Mouse (Mus musculus) kidney, adult 18-20 months (tissue): ENCODE results near the gene Celf2.

Experiments
- DNase-seq: peaks from one replicate; pipeline ENCODE4 v3.0.0; 2021

The Celf2 gene

DNA sequence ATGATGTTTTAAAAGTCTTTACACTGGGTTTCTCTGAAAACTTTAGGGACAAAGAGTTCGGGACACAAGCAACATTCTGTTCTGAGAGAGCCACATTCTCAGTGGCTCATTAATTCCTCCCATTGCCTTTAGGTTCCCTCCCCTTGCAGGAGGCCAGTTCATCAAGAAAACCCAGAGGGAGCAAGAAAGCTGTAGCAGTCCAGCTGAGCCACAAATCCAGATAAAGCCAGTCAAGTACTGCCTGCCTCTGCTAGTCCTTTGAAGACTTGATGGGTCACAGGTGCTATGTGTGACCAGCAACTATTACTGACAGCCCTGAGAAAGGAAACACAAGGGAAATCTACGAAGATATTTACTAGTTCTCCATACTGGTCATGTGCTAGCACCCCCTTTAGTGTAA is 681.8 kb downstream of the Celf2 start:
- DNase-seq, result peak; percentile 9

DNA sequence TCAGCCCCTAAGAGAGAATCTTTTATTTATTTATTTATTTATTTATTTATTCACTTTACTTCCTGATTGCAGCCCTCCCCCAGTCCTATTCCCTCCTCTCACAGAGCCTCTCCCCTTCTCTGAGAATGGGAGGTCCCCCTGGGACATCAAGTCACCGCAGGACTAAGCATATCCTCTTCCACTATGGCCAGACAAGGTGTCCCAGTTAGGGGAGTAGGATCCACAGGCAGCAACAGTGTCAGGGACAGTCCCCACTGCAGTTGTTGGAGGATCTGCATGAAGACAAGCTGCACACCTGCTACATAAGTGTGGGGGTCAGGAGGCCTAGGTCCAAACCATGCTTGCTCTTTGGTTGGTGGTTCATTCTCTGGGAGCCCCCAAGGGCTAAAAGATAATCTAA is 686.3 kb downstream of the Celf2 start:
- DNase-seq, result no peak

DNA sequence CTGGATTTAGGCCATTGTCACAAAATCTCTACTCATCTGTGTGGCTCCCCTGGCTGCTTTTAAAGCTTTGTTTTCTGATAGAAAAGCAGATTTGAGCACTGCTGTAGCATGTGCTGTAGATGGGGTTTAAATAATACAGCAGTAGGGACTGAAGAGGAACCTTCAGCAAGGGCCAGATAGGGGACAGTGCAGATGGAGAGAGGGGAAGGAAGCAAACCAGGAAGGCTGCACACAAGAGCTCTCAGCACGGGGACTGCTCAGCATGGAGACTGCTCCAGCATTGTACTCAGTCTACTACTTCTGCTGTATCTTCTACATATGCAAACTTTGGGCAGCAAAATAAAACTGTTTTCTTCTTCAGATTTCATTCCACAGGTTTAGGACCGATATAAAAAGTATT is 687.8 kb downstream of the Celf2 start:
- no peak for DNase-seq

DNA sequence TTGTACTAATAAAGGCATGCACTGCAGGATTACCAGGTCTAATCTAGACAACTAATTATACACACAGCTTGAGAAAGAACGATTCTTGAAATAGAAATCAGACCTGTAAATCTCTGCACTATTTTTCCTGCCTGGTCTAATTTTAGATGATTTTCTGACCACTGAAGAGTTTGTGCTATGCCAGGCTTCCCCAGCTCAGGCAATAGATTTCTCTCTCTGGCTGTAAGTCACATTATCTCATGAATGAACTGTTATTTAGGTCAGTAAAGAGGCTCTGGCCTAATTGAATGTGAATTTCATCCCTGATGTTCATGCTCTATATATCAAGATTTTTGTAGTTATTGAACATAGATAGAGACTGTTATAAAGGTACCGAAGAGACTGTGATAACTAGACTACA is 694.1 kb downstream of the Celf2 start:
- DNase-seq, result no peak

DNA sequence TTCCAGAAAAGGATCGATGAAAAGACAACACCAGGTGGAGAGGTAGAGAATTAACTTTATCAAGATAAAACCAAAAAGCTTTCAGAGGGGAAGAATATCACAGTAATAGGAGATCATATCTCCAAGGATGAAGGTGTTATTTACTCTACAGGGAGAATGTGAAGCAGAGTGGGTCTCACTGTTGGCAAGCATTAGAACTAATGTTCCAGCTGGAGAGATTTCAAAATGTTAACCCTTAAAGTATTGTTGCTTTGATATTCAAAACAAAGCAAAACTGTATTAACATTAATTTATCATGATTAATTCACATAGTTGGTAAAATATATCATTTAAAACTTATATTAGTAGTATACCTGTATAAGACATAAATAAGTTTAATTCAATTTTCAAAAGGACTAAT is 700.6 kb downstream of the Celf2 start:
- no peak for DNase-seq

DNA sequence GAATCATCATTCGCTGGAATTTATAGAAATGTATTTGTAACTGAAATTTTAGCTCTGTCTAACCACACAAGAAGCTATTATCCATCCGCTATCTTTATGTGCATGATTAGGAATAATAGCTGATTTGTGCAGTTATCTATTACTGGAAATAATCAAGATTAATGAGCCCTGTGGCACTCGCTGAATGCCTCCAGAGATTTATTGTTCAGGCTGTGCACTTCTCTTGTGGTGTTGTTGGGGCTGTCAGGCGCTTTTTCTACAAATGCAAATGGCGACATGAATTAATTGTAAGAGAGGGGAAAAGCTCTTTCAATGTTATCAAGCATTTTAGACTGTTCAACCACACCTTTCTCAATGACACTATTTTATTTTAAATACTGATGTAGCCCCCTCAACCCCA is 712.6 kb downstream of the Celf2 start:
- DNase-seq, result no peak

DNA sequence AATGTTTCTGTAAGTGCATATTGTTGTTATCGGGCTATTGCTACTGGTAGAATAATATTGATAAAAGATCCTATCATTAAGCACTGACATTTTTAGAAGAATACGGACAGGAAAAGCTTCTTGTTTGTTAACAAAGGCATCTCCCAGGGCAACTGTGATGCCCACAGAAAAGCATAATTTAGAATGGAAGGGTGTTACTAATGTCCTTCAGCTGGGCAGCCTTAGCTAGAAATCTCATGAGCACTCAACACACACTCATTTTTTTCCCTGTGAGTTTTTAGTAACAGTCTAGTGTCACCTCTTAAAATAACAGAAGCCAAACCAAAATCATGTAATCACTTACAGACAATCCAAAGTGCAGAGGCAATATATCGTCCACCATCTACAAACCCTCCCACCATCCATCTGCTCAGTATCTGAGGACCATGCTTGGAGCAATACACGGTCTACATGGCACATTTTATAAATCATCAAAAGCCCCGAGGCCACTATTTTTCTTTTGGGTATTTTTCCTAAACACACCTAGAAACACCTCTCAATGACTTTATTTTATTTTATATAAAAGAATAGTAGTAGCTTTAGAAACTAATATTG is 713.3 kb downstream of the Celf2 start:
- no peak for DNase-seq

DNA sequence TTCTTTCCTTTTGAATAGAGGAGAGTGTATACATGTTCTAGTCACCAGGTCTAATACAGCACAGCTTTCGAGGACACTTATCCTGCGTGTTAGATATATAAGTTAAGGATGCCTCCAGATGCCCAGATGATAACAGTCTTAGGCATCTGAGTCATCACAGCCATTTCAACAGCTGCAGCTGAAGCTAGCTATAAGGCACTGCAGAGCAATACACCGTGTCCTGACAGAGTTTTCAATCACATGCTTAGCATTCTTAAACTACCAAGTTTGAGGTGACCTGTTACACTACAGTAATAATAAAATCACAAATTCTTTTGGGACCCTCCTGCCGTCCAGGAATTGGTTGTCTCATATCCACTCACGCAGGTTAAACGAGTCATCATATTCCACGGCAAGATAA is 714.5 kb downstream of the Celf2 start:
- DNase-seq, result no peak

DNA sequence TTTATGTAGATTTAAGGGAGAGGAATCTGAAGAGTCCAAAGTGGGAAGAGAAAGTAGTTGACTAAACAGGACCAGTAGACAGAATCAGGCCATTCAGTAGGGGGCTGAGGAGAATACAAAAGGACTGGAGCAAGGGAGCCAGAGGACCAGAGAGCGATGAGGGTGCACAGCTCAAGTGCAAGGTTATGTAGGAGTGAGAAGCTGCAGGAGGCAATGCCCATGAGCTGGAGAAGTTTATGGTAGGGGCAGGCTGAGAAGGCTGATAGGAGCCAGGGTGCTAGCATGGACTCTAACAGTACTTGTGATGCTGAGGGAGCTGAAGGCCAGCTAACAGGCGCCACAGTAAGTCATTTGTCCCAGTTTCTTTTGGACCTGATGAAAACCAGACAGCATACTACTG is 718.5 kb downstream of the Celf2 start:
- no peak for DNase-seq

DNA sequence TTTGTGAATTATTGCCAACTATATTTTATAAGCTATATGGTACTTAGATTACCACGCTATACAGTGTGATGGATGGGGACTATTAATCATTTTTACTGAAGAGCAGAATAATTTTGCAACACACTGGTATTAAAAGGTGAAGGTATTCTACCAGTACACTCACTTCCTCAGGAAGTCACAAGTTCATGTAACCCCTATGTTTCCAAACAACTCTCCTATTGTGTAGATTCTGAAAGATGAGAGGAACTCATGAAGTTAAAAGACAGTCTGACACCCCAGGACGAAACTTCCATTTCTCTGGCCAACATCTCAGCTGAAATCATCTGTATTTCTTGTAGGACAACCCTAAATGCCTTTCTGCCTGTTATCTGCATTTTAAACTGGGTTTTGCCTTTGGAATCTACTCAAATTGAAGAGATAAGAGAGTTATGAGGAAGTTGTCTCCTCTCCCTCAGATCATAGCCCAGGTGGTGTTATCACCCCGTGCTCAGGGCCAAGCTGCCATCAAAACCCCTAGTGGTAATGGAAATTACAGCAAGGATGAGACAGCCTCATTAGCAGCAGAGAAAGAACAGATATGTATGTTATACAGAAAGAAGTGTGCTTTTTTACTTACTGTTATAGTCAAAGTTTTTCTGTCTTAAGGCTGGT is 722.7 kb downstream of the Celf2 start:
- no peak for DNase-seq

DNA sequence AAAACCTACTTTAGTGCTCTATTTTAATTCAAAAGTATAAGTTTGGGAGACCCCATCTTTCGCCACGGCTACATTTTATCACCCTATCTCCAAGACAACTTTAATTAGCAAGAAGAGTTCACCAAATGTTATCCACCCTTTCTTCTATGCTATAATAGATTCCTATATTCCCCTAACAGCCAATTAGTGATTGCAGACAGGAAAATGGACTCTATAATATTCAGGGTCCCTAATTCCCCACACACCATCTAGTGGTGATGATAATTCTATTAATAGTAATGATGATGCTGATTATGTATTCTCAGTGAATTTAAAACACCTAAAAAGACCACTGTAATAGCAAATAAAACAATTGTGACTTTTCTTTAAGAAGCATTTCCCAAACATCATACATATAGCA is 739.1 kb downstream of the Celf2 start:
- DNase-seq, result no peak

DNA sequence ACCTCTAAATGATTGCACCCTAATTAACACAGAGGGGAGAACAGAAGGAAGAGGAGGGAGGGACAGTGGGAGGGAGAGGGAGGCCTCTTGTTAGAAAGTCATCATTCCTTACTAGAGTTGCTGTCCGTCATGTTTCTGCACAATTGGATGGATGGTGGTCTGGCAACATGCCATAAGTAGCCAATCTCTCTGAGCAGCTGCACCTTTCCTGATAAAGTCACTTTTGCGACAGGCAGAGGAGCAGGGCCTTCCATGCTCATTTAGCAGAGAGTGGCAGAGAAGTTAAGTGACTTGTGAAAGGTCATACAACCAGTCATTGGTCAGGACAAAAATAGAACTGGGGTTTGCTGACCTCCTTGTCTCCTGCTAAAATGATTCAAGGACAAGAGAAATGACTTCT is 747.0 kb downstream of the Celf2 start:
- DNase-seq, result no peak

DNA sequence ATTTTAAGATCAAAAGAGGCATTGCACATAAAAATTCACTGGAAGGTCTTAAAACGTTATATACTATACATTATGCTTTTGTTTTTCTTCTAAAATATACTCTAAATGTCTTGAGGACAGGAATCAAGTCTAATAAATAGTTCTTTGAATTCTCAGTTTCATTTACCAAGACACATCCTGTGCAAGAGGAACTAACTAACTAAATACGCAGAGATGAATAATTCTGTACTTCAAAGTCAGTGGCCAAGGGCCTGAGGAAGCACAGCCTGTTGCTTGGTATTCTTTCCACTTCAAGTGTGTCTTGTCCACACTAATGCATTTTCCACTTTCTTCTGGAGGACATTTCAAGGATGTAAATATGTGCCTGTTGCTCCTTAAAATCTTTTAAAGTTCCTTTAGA is 766.2 kb downstream of the Celf2 start:
- no peak for DNase-seq

DNA sequence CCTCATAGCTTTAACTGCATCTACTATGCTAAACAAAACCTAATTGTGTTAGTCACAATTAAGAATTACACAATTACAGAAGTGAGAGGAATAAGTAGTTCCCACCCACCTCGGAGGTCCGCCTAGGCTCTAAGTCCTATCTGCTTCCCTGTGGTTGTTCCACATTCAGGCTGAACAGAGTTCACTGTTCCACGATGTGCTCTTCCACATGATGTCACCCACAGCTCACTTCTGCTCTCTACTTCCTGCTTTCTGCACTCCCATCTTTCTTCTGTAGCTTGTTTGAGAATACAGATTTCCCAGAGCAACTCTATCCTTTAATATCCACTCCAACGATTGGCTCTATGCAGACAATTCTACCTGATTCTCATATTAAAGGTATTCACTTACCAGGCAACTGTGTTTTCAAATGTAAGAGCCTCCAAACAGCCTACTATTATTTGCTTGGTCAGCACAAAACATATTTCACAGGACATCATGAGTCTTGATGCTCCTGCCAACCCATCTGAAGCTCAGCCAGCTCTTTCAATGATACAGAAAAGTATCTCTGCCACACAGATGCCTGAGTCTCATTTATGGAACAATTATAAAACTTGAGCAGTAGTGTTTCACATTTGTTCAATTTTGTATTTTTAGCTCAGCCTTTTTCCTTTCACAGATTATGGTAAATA is 769.2 kb downstream of the Celf2 start:
- DNase-seq, result no peak

DNA sequence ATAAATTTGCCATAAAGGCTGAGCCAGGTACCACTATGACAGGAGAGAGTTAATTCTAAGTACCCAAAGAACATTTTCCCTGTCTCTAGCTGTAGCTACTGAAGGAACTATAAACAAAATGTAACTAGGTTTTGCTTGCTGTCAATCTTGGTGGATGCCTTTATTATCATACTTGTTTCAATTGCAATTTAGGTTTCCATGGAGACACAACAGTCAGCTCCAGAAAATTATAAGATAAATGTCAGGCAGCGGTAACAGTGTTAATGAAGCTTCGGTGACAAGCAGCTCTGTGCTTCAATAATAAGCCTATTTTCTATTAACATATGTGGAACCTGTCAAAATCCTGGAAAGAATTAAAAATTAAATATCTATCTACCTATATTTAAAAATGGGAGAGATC is 777.3 kb downstream of the Celf2 start:
- no peak for DNase-seq

DNA sequence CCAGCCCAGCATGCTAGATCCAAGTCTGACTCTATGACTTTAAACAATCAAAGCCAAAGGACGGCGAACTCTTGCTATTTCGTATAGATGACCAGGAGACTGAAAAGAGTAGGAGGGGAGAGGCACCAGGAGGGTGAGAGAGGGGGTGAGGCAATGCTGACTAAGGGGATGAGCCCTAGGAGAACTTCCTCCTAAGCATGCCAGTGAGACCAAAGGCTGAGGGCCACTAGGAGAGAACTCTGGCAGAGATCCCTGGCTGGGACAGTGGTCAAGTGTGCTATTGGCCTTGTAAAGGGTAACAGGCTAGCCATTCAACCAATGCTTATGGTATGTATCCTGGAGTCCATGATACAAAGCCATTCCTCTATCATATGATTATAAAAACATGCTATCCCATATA is 778.5 kb downstream of the Celf2 start:
- DNase-seq, result no peak

DNA sequence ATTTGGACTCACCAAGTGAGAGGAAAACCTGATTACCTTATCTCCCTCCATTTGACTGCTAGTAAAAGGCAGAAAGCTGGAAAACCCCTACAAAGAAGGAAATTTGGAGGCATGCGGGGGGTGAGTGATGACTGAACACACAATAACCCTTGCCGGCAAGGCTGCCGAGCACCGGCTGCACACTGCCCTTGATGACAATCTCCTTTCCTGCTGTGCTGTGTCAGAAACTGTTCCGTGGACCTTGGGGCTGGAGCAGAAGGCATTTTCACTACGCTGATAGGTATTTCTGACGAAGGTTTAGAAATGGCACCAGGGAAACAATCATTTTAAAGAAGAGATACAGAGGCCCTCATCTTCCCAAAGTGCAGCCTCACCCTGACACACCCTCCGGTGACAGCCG is 779.4 kb downstream of the Celf2 start:
- DNase-seq, result no peak

DNA sequence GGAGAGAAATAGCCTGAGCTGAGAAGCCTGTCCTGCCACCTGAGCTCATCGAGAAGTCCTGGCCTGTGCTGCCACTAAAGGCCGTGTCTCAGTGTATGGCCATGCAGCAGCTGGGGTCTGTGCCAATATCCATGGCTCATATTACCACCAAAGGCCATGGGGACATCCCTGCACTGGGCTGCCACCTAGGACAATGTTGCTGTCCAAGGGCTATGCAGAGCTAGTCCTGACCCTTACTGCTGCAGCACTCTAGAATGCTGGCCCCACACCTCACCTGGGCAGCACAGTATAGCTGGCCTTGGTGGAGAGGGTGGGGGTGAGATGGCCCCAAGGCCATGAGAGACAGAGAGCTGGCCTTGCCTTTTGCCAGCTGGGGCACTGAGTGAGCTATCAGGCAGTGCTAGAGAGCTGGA is 780.5 kb downstream of the Celf2 start:
- DNase-seq, result no peak

DNA sequence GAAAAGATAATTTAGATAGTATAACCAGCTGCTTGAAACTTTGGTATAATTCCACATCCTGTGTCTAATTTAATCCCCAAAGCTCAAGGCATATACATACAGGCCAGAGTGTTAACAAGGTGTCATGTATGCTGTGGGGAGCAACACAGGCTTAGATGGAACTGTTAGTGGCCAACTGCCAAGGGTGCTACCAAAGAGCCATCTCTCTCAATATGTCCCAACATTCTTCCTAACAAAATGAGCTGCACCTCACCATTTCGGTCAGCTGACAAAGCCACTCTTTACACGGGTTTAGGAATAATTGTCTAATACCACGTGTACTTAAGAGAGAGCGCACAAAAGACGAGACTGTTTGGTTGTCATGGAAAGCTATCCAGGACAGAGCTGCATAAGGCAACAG is 782.0 kb downstream of the Celf2 start:
- no peak for DNase-seq

DNA sequence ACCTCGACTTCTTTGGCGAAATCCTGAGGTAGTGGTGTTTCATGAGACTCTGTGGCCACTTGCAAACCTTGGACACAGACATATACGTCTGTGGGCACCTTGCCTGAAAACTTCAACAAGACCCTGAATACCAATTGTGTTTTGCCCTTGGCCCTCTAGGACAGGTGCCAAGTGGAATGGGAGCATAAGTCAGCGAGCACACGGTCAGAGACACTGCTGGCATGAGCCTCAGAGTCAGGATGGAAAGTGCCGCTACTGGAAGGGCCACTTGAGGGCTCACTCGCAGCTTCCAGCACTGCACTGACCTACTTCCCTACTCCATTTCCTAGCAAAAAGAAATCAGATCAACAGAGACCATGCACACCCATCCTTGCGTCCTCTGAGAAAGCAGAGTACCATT is 783.3 kb downstream of the Celf2 start:
- no peak for DNase-seq

DNA sequence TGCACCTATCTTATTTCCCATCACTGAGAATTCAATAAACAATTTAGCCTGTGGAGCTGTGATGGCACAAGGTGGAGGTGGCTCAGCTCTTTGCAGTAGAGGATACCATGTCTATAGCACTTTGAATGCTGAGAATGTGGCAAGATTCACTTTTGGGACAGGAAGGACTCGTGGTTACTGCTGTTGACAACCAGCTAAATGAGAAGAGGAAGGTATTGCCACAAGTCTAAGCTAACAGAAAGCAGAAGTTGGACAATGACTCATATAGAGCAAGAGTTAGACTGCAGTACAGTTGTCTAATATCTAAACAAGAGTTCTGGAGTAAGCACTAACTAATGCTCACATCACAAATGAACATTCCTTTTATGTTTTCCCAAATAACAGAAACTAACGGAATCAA is 785.8 kb downstream of the Celf2 start:
- DNase-seq, result no peak

DNA sequence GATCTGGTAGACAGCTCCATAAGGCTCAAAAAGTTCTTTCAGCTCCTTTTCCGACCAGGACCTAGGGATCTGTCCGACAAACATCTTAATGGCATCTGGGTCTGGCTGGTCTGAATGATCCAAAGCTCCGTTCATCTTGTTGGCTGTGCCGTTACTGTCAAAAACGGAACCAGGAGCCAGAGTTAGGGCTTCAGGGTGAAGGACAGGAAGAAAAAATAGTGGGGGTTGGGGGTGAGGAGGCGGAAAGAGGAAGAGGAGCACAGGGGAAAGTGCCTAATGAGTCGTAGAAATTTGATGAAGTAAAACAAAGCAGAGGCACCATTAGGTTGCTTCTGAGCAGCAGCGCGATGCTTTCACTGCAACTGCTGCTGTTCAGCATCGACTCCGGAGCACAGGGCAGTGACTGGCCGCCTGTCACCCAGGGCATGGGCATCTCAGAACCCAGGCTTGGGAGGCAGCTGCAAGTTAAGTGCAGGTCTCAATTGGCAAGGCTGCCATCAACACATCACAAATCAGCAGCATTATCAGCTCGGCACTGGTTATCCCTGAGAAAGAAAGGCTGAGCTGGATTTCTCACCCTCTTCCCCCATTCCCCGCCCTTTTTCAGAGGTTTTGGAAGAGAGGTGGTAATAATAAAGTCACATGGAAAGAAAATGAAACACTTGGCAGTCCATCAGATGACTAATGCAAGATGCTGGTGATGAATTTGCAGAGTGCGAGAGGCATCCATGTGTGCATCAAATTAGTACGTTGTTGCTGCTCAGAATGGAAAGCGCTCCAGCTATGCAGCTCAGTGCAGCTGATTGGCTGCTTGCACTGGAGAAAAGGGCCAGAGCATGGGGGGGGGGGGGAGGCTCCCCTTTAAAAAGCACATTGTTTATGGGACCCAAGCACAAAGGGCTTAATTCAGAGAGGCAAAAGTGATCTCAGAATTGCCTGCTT is 787.6 kb downstream of the Celf2 start:
- peak; percentile 8 for DNase-seq

DNA sequence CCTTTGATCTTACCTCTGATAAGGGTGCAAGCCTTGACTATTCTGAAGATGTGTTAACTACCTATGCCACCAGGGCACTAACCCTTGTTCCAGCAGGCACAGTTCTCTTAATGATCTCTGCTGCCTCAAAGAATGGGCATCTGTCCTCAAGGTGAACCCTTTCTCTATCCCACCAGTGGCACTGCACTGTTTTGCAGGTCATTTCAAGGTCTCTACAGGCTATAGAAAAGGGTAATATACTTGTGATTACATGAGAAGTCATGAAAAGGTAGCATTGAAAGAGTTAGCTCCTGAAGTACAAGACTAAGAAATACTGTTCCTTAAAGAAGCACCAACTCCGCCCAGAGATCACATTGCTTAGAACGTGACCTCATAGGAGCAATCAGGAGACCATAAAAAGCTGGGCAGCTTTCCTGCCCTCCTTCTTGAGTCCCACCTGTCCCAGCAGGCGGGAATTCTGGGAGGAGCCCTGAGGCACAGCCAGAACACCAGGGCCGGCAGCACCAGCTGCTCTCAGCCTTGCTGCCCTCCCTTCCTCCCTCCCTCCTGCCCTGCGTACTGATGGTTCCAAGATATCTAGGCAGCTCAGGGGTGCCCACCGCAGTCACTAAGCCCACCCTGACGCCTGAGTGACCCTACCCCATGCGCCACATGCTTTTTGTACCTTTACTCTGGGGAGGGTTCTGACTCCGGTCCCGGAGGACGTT is 788.5 kb downstream of the Celf2 start:
- DNase-seq, result peak; percentile 19
